Mouse (Mus musculus) neural tube, embryonic 11.5 days (tissue): ENCODE data around the gene Sidt1. TPM values are rescaled to one million over a fixed set of nuclear protein-coding genes. Genes with fewer than 3 reads are reported as not detected.

Experiments
- ATAC-seq: fragments of 200-750 bp; cut with Nextera tagmentation; 2 replicates; pipeline ENCODE4 v1.8.0; 2017; ENCODE audit warnings: moderate number of reproducible peaks, mild to moderate bottlenecking, moderate TSS enrichment, moderate library complexity; ENCODE audit not compliant: insufficient read depth, low FRiP score, low TSS enrichment
- DNase-seq: peaks from one replicate; pipeline ENCODE4 v3.0.0-alpha.2; 2015; ENCODE audit warnings: low spot score
- H3K27ac ChIP-seq: fragments of 300-500 bp; sonication (generic); 2 replicates; pipeline ENCODE4 v1.5.1; 2014; ENCODE audit warnings: low read depth, mild to moderate bottlenecking, low read length
- H3K27me3 ChIP-seq: fragments of 300-500 bp; sonication (generic); 2 replicates; pipeline ENCODE4 v1.6.1; 2014; ENCODE audit warnings: mild to moderate bottlenecking, low read length, mixed read lengths; ENCODE audit not compliant: control insufficient read depth, insufficient read depth
- H3K36me3 ChIP-seq: fragments of 300-500 bp; sonication (generic); 2 replicates; pipeline ENCODE4 v1.6.1; 2014; ENCODE audit warnings: mild to moderate bottlenecking, low read length, moderate library complexity, mixed read lengths; ENCODE audit not compliant: control insufficient read depth, insufficient read depth
- H3K4me1 ChIP-seq: fragments of 300-500 bp; sonication (generic); 2 replicates; pipeline ENCODE4 v1.6.1; 2014; ENCODE audit warnings: low read length, mixed read lengths; ENCODE audit not compliant: control insufficient read depth, insufficient read depth
- H3K4me2 ChIP-seq: fragments of 300-500 bp; sonication (generic); 2 replicates; pipeline ENCODE4 v1.6.1; 2014; ENCODE audit warnings: low read depth, mild to moderate bottlenecking, moderate library complexity
- H3K4me3 ChIP-seq: fragments of 300-500 bp; sonication (generic); 2 replicates; pipeline ENCODE4 v1.5.1; 2014; ENCODE audit warnings: low read depth, low read length
- H3K9ac ChIP-seq: fragments of 300-500 bp; sonication (generic); 2 replicates; pipeline ENCODE4 v1.6.1; 2014; ENCODE audit warnings: mild to moderate bottlenecking, low read length
- H3K9me3 ChIP-seq: fragments of 300-500 bp; sonication (generic); 2 replicates; pipeline ENCODE4 v1.6.1; 2016; ENCODE audit warnings: low read length; ENCODE audit not compliant: control insufficient read depth
- WGBS: fragments of 180-500 bp; shearing (Covaris S2); extraction: QIAGEN DNeasy Blood & Tissue Kit; methylation state at CpG from one replicate; pipeline ENCODE4 v1.1.7; 2014; 5-methylcytosine and 5-hydroxymethylcytosine counted together
- polyA plus RNA-seq: library from polyadenylated mRNA; unstranded; fragments of >200 nt; fragmentation: Nextera tagmentation; extraction: Ambion mirVana; gene quantifications from 2 replicates; pipeline ENCODE4 v1.2.1, GENCODE M21; 2014

Gene Sidt1
- polyA plus RNA-seq, 1 experiment from 2014 or later, result 0.32 TPM

DNA sequence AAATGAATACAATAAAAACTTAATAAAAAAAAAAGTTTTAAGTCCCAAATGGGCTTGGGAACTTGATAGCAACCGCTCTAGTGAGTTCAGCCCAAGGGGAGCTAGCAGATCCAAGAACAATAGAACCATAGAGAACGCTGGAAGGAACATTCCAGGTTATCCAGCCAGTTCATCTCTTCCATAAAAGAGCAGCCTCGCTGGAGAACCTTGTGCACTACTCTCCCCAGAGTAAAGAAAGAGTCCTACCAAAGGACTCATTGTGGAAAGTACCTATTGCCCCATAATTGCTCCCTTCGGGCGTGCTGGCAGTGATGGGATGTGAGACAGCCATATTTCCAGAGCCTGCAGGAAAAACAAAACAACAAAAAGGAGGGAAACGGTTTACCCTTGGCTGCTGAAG, 63.4 kb downstream of the Sidt1 start:
- Histone ChIP-seq H3K4me1 (no peaks in the 10 kb centered on the region), H3K4me2 (no peak overlapping the region), H3K9ac (no peak overlapping the region), H3K9me3 (no peaks in the 10 kb centered on the region), H3K27me3 (no peaks in the 10 kb centered on the region), H3K27ac (no peak overlapping the region), H3K36me3 (no peaks in the 10 kb centered on the region), H3K4me3 (no peak overlapping the region)
- 73% methylated on average over 6 of the region's 6 CpGs for WGBS
- no peak for ATAC-seq
- DNase-seq, result no peak

DNA sequence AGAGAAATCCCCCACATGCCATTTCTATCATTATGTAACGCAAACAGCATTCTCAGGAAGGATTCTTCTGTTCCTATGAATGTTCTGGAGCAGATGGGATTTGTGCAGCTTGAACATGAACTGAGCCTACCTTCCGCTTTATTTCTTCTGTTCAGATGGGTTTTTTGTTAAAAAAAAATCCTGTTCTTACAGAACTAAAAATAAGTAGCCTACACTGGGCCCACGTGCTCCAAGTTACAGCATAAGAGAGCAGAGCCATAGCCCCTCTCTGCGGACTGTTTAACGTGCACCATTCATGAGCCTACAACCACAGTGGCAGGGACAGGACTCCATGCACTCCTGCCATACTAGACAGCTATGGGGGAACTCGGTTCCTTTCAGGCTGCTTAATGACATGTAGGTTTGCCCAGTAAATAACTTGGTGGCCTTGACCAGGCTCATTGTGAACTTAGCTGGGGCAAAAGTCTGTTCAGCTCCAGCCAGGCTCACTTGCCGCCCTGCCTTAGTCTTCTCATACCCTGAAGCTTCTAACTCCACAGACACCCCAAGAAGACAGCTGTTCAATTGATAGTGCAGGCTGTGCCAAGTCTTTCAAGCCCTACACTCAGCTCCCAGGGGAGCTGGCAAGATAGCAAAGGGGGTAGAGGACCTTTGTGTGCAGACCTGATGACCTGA, 64.3 kb downstream of the Sidt1 start:
- no peak overlapping the region for H3K27ac ChIP-seq
- no peak overlapping the region for H3K4me3 ChIP-seq
- DNase-seq (no peak), ATAC-seq (no peak)
- H3K4me1 ChIP-seq, result no peaks in the 10 kb centered on the region
- 91% methylated on average over 7 of the region's 7 CpGs for WGBS
- H3K36me3 ChIP-seq, result no peaks in the 10 kb centered on the region
- no peaks in the 10 kb centered on the region for H3K27me3 ChIP-seq
- no peak overlapping the region for H3K4me2 ChIP-seq
- no peaks in the 10 kb centered on the region for H3K9me3 ChIP-seq
- no peak overlapping the region for H3K9ac ChIP-seq

DNA sequence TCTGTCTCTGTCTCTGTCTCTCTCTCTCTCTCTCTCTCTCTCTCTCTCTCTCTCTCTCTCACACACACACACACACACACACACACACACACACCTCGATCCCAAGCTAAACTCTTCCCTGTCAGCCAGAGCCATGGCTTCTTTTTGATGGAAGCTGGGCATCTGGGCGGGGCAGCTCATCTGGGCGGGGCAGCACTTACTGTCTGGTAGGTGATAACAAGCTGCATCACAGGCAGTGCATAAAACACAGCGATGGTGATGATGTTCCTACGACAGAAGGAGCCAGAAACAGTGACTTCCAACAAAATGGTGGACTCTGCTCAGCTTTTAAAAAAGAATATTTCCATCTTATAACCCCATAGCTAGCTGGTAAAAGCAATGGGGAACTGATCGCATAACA, 67.4 kb downstream of the Sidt1 start:
- Histone ChIP-seq H3K4me2 (no peak overlapping the region), H3K27ac (no peak overlapping the region), H3K27me3 (no peaks in the 10 kb centered on the region), H3K4me3 (no peak overlapping the region), H3K36me3 (no peaks in the 10 kb centered on the region), H3K9me3 (no peaks in the 10 kb centered on the region), H3K9ac (no peak overlapping the region), H3K4me1 (no peaks in the 10 kb centered on the region)
- ATAC-seq, result no peak
- DNase-seq, result no peak
- 85% methylated on average over 6 of the region's 6 CpGs for WGBS

DNA sequence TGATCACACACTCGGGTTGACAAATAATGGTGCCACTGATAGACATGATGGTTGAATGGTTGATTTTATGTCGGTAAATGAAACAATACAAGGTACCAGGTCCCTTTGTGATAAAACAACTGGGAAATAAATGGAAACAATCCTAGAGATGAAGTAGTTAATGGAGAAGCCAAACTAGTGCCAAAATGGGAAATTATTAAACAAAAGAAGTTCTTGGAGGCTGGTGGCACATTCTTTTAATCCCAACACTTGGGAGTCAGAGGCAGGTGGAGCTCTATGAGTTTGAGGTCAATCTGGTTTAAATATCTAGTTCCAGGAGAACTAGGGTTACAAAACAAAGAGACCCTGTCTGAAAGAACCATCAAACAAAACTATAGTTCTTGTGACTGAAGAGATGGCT, 68.1 kb downstream of the Sidt1 start:
- H3K36me3 ChIP-seq, result no peaks in the 10 kb centered on the region
- WGBS, result 61% methylated on average over 2 of the region's 2 CpGs
- no peak overlapping the region for H3K4me3 ChIP-seq
- ATAC-seq, result no peak
- H3K27ac ChIP-seq, result no peak overlapping the region
- H3K9ac ChIP-seq, result no peak overlapping the region
- no peaks in the 10 kb centered on the region for H3K4me1 ChIP-seq
- no peak for DNase-seq
- no peaks in the 10 kb centered on the region for H3K27me3 ChIP-seq
- H3K4me2 ChIP-seq, result no peak overlapping the region
- no peaks in the 10 kb centered on the region for H3K9me3 ChIP-seq

DNA sequence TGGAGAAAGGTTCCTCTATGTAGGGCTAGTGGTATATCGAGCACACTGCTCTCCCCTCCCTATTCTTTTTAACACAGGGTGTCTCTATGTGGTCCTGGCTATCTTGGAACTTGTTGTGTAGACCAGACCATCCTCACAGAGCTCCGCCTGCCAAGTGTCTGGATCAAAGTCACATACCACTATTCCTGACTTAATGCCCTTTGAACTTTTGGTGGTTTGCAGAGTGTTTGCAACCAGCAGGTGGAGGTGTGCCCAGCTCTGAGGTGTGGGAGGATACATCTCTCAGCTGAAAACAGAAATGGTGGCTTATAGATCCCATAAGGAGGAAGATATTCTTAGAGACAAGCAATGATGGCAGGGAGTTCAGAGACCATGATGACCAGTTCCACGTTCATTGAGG, 75.5 kb downstream of the Sidt1 start:
- H3K4me2 ChIP-seq, result no peak overlapping the region
- 85% methylated on average over 3 of the region's 3 CpGs for WGBS
- no peak for ATAC-seq

DNA sequence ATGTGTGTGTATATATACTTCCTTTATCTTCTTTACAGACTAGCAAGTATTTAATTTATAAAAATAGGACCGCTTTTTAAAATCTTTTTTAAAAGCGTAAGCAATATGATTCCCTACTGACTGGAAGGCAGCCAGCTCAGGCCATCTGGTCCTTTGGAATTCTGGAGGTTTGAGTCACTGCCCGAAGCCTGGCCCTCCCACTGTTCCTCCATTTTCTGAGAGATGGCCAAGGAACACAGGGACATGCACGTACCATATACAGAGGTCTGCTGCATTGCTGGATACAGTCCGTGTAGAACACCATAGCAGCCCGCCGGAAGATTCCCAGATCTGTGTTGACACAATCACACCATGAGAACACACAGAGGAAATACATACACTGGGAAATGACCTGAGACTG, 78.3 kb downstream of the Sidt1 start:
- Histone ChIP-seq H3K27ac (no peak overlapping the region), H3K4me1 (no peaks in the 10 kb centered on the region), H3K4me3 (no peak overlapping the region), H3K36me3 (no peaks in the 10 kb centered on the region), H3K9me3 (no peaks in the 10 kb centered on the region), H3K4me2 (no peak overlapping the region), H3K27me3 (no peaks in the 10 kb centered on the region), H3K9ac (no peak overlapping the region)
- DNase-seq (no peak), ATAC-seq (no peak)
- WGBS, result 87% methylated on average over 7 of the region's 7 CpGs

More for the DNA sequence above, 75.5 kb downstream of the Sidt1 start:
- H3K9me3 ChIP-seq, result no peaks in the 10 kb centered on the region
- H3K4me3 ChIP-seq, result no peak overlapping the region
- H3K27me3 ChIP-seq, result no peaks in the 10 kb centered on the region
- H3K36me3 ChIP-seq, result no peaks in the 10 kb centered on the region
- H3K4me1 ChIP-seq, result no peaks in the 10 kb centered on the region
- no peak for DNase-seq
- no peak overlapping the region for H3K9ac ChIP-seq
- no peak overlapping the region for H3K27ac ChIP-seq

DNA sequence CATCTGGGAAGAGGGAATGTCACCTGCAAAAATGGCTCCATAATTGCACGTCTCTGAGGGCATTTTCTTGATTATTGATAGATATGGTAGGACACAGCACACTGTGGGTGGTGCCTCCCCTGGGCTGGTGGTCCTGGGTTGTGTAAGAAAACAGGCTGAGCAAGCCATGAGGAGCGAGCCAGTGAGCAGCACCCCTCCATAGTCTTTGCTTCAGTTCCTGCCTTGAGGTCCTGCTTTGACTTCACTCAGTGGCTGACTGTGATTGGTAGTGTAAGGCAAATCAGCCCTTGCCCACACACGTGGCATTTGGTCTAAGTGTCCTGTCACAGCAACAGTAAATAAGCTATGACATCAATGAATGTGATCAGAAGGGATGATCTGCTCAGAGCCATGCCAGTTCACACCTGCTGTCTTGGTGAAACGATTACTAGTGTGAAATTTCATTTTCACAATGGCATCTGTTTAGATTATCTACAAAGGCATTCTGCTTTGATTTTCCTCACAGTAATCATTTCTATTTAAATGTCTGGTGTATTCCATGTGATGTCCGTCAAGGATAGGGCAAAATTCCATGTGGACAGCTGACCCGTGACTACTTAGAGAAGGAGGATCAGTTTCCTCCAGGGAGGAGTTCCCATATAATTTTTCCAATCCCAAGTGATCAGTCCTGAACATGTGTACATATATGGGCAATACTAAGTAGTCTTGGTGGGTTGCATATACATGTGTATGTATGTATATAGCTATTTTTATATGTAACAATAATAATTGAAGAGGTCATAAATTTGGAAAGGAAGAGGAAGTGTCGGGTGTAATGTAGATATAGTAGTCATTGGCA, 79.0 kb downstream of the Sidt1 start:
- Histone ChIP-seq H3K4me3 (no peak overlapping the region), H3K4me1 (no peaks in the 10 kb centered on the region), H3K9ac (no peak overlapping the region), H3K36me3 (no peaks in the 10 kb centered on the region), H3K27me3 (no peaks in the 10 kb centered on the region), H3K27ac (no peak overlapping the region), H3K4me2 (no peak overlapping the region), H3K9me3 (no peaks in the 10 kb centered on the region)
- 82% methylated on average over 7 of the region's 7 CpGs for WGBS
- DNase-seq (peak; percentile 3), ATAC-seq (no peak)

DNA sequence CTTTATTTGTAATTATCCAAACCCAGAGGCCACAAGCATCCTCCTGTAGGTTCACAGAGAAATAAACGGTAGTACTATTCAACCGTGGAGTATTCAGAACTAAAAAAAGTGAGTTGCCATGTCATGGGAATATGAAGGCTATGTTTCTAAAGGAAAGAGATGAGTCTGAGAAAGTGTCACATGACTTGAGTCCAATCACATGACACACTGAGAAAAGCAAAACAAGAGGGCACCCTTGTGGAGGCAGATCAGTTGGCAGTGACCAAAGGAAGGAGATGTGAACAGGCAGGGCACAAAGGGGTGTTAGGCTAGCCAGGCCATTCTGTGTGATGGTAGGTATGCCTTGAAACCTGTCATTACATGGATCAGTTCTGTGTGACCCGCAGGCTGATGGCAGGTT, 80.3 kb downstream of the Sidt1 start:
- Histone ChIP-seq H3K4me3 (no peak overlapping the region), H3K9ac (no peak overlapping the region), H3K27ac (no peak overlapping the region), H3K36me3 (no peaks in the 10 kb centered on the region), H3K9me3 (no peaks in the 10 kb centered on the region), H3K4me2 (no peak overlapping the region), H3K27me3 (no peaks in the 10 kb centered on the region), H3K4me1 (no peaks in the 10 kb centered on the region)
- WGBS, result 96% methylated on average over 3 of the region's 3 CpGs
- ATAC-seq (no peak), DNase-seq (no peak)

DNA sequence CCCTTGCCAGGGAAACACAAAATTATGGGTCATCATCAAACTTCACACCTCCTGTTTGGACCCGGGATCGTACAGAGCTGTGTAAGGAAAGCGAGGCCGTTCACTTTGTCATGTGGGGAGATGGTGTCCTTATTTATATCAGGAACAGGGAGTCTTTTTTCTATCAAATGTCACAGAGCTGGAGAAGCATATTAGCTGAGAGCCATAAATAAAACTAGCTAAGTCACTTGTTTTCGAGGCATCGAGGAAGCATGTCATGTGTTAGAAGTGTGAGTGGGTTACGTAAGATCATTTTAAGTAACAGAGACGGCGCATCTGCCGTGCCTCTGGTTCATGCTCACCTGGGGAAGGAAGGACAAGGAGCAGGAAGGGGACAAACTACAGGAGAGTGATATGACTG, 83.0 kb downstream of the Sidt1 start:
- 93% methylated on average over 10 of the region's 10 CpGs for WGBS
- DNase-seq (no peak), ATAC-seq (no peak)
- no peaks in the 10 kb centered on the region for H3K4me1 ChIP-seq
- no peaks in the 10 kb centered on the region for H3K27me3 ChIP-seq
- no peak overlapping the region for H3K27ac ChIP-seq
- H3K4me3 ChIP-seq, result no peak overlapping the region
- H3K9ac ChIP-seq, result no peak overlapping the region
- H3K36me3 ChIP-seq, result no peaks in the 10 kb centered on the region
- H3K4me2 ChIP-seq, result no peak overlapping the region
- no peaks in the 10 kb centered on the region for H3K9me3 ChIP-seq
